Mouse (Mus musculus) lung, adult 2 months (tissue): ENCODE measurements around the gene Fam71f2.

Source experiments
- CTCF ChIP-seq: fragments of 200-500 bp; IDR thresholded peaks from 2 replicates; pipeline ENCODE4 v1.5.1; 2011; ENCODE audit warnings: mild to moderate bottlenecking, low read length, control low read depth; ENCODE audit not compliant: insufficient read depth
- POLR2A ChIP-seq: fragments of 200-500 bp; IDR thresholded peaks from 2 replicates; pipeline ENCODE4 v1.6.1; 2011; ENCODE audit warnings: low read depth, mild to moderate bottlenecking, control low read depth, low read length, borderline replicate concordance; ENCODE audit errors: extremely low read depth

DNA sequence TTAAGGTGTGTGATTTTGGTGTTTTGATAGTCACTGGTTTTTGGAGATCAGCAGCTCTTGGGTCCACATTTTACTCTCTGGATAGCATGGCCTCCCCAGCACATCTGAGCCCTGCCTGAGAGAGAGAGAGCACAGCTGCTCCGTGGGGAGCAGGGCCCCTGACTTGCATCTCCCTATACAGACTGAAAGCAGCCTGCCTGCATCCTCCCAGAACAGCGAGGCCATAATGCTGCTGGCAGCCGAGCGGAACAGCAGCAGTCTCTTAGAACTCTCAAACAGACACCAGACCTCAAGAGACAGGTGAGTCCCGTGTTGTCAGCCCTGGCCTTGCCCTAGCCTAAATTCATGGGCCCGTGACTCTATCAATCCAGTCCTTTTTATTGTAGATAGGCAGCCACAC, 8.1 kb downstream of the Fam71f2 start:
- TF ChIP-seq POLR2A, result no peak
- no peak for TF ChIP-seq CTCF
